Mouse (Mus musculus) layer of hippocampus, adult 2 months (tissue): ENCODE measurements around the gene Crybb1. TPM values are rescaled to one million over a fixed set of nuclear protein-coding genes. Genes with fewer than 3 reads are reported as not detected.
A peak's percentile ranks its signal among the peaks of the same experiment; 100 is the strongest.

ENCODE experiments used
- DNase-seq, 2 experiments: peaks; one replicate each; pipeline ENCODE4 v3.0.0; 2022; ENCODE audit warnings: low spot score in 2 of 2
- H3K27ac ChIP-seq: fragments of 200-600 bp; 2 replicates; pipeline ENCODE4 v1.8.1; 2022
- H3K4me3 ChIP-seq: fragments of 200-600 bp; 2 replicates; pipeline ENCODE4 v1.8.1; 2022; ENCODE audit warnings: mild to moderate bottlenecking
- CTCF ChIP-seq: fragments of 200-600 bp; conservative IDR thresholded peaks from 2 replicates; pipeline ENCODE4 v1.8.1; 2022; ENCODE audit warnings: antibody characterized with exemption, mild to moderate bottlenecking, moderate library complexity
- total RNA-seq, 2 experiments: library from RNA; stranded (reverse); gene quantifications; 2 replicates each; pipeline ENCODE4 v1.2.3; 2021

The Crybb1 gene
- total RNA-seq, 2 experiments from 2014 or later: 6.4 to 7.8 TPM

- Histone ChIP-seq H3K27ac (no peak overlapping the region), H3K4me3 (no peak overlapping the region)
- no peak for DNase-seq
- no peak for TF ChIP-seq CTCF
These were observed 36.9 kb upstream of the Crybb1 start for GRCm38 (mm10) chr5:112218679-112219078.

GRCm38 (mm10) chr5:112219398-112219797, 36.2 kb upstream of the Crybb1 start:
- no peak for TF ChIP-seq CTCF
- no peak for DNase-seq
- Histone ChIP-seq H3K27ac (no peak overlapping the region), H3K4me3 (no peak overlapping the region)

- no peak for TF ChIP-seq CTCF
- DNase-seq: no peak
- Histone ChIP-seq H3K4me3 (no peak overlapping the region), H3K27ac (no peak overlapping the region)
These were observed 35.4 kb upstream of the Crybb1 start for GRCm38 (mm10) chr5:112220203-112220602.

- no peak for TF ChIP-seq CTCF
- Histone ChIP-seq H3K4me3 (peak overlapping the region; percentile 27), H3K27ac (no peak overlapping the region; the same call in 1 of the 2 replicates)
- no peak for DNase-seq
These were observed 30.0 kb upstream of the Crybb1 start for GRCm38 (mm10) chr5:112225591-112225990.

GRCm38 (mm10) chr5:112227354-112227753, 28.3 kb upstream of the Crybb1 start:
- Histone ChIP-seq H3K27ac (peak overlapping the region; percentile 95), H3K4me3 (peak overlapping the region; percentile 87)
- peak; percentile 69 to 70 for DNase-seq
- TF ChIP-seq CTCF: no peak

- TF ChIP-seq CTCF: no peak
- peak overlapping the region; percentile 87 for H3K4me3 ChIP-seq
- DNase-seq: no peak
- peak overlapping the region; percentile 95 for H3K27ac ChIP-seq
These were observed 27.7 kb upstream of the Crybb1 start for GRCm38 (mm10) chr5:112227898-112228239.

GRCm38 (mm10) chr5:112228240-112229076, 27.2 kb upstream of the Crybb1 start:
- Histone ChIP-seq H3K4me3 (peak overlapping the region; percentile 87), H3K27ac (peak overlapping the region; percentile 95)
- peak; percentile 67 to 76 for DNase-seq
- no peak for TF ChIP-seq CTCF

- no peak for TF ChIP-seq CTCF
- H3K27ac ChIP-seq: no peak overlapping the region
- DNase-seq: no peak
- H3K4me3 ChIP-seq: no peak overlapping the region
These were observed 19.8 kb upstream of the Crybb1 start for GRCm38 (mm10) chr5:112235806-112236205.

- DNase-seq: no peak
- no peak overlapping the region for H3K27ac ChIP-seq
- no peak for TF ChIP-seq CTCF
- no peak overlapping the region for H3K4me3 ChIP-seq
These were observed 19.0 kb upstream of the Crybb1 start for GRCm38 (mm10) chr5:112236631-112237030.

GRCm38 (mm10) chr5:112237439-112237838, 18.2 kb upstream of the Crybb1 start:
- H3K4me3 ChIP-seq: no peak overlapping the region
- no peak for TF ChIP-seq CTCF
- peak overlapping the region; percentile 39; the same call in 1 of the 2 replicates for H3K27ac ChIP-seq
- no peak for DNase-seq

GRCm38 (mm10) chr5:112237866-112238570, 17.6 kb upstream of the Crybb1 start:
- no peak for DNase-seq
- no peak for TF ChIP-seq CTCF
- Histone ChIP-seq H3K4me3 (no peak overlapping the region), H3K27ac (peak overlapping the region; percentile 84)

GRCm38 (mm10) chr5:112238781-112239482, 16.7 kb upstream of the Crybb1 start:
- TF ChIP-seq CTCF: no peak
- peak overlapping the region; percentile 84 for H3K27ac ChIP-seq
- no peak for DNase-seq
- H3K4me3 ChIP-seq: no peak overlapping the region

- H3K27ac ChIP-seq: peak overlapping the region; percentile 68
- peak; percentile 89 for TF ChIP-seq CTCF
- peak; percentile 91 to 95 for DNase-seq
- H3K4me3 ChIP-seq: peak overlapping the region; percentile 15; the same call in 1 of the 2 replicates
These were observed 14.9 kb upstream of the Crybb1 start for GRCm38 (mm10) chr5:112240761-112241160.
